Mouse (Mus musculus): Measurements from ENCODE around the gene Cabp4.
A peak's percentile ranks its signal among the peaks of the same experiment; 100 is the strongest.
"Not testable (repeated sequence)": the region's sequence is repeated elsewhere in the genome, so short reads cannot be mapped to it uniquely, and the experiment has no call there.

Gene Cabp4

DNA sequence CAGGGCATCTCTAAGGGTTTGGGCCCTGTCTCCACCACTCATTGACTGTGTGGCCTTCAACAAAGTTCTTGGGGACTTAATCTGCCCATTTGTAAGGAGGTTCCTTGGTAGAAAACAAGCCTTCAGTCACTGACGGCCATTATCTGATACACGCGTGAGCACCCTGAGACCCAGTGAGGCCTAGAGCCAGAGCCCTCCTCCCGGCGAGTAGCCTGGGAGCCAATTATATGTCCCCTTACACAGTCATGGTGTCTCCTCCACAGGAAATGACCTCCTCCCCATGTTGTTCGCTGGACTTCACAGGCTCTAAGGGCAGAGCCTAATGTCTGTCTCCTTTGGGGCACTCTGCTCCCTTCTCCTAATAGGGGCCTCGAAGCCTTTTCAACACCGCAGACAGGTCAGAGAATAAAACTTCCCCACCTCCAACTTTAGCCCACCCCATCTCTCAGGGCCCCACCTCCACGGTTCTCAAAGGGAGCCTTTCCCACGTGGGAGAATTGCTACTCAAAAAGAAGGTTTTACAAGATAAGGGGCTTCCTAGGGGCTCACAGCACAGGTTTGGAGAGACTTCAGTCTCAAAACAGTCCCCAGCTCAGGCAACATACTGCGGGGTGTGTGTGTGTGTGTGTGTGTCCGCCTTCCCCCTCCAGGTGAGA is 2.7 kb upstream of the Cabp4 start:
- DNase-seq, result no peak

DNA sequence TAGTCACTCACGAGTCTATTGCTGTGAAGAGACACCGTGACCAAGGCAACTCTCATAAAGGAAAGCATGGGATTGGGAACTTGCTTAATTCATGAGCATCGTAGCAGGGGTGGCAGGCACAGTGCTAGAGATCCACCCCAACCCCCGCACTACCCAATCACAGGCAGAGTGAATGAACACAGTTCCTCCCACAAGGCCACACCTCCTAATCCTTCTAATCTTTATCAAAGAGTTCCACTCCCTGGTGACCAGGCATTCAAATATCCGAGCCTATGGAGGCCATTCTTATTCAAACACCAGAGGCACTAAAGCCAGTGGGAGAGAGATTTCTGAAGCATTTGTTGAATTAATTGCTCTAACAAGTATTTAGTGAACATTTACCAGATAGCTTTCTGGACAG is 2.1 kb upstream of the Cabp4 start:
- DNase-seq, result no peak

DNA sequence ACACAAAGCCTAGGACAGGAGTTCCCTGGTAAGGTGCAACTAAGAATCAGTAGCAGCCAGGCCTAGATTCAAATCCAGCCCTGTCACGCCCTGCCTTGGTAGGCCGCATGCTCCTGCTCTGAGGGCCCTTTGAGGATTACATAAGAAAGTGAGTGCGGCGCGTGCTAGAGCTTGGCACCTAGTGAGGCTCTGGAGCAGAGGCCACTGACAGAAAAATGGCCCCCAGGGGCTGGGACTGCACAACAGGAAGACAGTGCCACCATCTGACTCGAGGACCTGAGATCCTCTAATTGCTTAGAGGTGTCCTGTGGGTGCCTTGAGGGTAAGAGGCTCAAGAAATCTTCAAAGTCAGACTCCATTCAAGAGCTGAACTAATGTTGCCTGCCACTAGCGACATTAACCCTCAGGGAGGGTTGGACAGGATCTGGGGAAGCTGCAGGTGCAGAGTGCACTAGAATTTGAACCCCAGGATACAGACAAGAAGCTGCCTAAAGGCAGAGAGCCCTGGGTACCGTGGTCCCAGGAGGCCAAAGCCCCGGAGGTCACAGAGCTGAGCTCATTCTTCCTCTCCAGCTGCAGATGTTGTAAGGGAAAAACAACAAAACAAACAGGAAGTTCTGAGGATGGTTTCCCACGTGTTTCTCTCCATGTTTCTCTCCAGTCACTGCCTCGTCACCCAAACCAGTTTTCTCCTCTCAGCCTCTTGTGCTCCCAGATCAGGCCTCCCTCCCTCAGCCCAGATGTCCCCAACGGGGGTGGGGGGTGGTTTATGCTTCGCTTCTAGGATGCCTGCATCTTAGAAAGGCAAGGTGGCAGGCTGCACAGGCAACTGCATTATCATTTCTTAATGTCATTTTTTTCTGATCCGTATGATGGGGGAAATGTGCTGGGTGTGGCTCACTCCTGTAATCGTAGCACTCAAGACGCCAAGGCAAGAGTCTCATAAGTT is 991 bp upstream of the Cabp4 start:
- DNase-seq, result no peak

DNA sequence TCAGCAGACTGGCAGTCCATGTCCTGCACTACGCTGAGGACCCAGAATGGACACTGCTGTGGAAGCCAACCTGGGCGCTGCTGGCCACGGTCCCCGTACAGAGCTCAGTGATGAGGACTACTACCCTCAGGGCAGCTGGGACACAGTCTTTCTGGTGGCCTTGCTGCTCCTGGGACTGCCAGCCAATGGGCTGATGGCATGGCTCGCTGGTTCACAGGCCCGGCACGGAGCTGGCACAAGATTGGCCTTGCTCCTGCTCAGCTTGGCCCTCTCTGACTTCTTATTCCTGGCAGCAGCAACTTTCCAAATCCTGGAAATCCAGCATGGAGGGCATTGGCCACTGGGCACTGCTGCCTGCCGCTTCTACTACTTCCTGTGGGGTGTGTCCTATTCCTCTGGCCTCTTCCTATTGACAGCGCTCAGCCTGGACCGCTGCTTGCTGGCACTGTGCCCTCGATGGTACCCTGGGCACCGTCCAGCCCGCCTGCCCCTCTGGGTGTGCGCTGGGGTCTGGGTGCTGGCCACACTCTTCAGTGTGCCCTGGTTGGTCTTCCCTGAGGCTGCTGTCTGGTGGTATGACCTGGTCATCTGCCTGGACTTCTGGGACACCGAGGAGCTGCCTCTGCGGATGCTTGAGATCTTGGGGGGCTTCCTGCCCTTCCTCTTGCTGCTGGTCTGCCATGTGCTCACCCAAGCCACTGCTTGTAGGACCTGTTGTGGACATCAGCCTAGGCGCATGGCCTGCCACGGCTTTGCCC is 1.2 kb downstream of the Cabp4 start:
- DNase-seq, result no peak

- DNase-seq, result no peak
These were observed 3.7 kb downstream of the Cabp4 start for GRCm38 (mm10) chr19:4140147-4140546.

- DNase-seq, result no peak
These were observed 4.4 kb downstream of the Cabp4 start, which contains the start of gene Gpr152 for GRCm38 (mm10) chr19:4139446-4139845. Gpr152 (plus strand) TSS chr19:4139787.

DNA sequence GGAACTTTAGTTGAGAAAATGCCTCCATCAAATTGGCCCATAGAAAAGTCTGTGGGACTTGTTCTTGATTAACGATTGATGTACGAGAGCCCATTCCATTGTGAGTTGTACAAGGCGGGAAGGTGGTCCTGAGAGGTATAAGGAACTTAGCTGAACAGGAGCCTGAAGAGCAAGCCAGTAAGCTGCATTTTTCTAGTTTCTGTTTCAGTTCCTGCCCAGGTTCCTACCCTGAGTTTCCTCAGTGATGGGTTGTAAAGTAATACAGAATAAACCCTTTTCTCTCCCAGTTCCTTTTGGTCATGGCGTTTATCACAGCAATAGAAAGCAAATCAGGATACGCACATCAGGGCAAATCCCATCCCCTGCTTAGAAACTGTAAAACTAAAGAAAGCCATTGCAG is 5.9 kb downstream of the Cabp4 start:
- no peak for DNase-seq

DNA sequence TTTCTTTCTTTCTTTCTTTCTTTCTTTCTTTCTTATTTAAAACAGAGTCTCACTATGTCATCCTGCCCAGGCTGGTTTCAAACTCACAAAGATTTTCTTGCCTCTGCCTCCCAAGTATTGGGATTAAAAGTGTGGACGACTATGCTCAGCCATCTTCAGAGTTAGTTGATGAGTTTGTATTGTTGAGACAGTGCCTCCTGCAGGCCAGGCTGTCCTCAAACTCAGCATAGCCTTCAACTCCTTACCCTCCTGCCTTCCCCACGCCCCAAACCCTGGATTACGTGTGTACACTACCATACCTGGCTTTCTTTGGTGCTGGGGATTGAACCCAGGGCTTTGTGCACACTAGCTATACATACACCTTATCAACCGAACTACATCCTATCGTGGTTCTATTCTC is 7.4 kb downstream of the Cabp4 start:
- DNase-seq, result no peak

DNA sequence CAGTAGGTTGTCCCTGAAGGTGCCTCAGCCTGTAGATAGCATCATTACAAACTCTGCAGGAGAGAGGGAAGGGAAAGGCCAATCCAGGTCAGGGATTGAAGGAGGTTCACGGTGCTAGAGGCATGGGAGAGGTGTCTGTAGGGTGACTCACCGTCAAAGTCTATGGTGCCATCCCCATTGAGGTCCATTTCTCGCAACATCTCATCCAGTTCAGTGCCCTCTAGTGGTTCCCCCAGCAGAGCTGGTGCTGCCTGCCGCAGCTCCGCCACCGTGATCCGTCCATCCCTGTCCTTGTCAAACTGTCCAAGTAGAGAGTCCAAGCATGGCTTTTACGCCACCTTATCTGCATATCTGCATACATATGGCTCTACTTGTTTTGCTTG is 7.9 kb downstream of the Cabp4 start:
- DNase-seq, result not testable (repeated sequence)

DNA sequence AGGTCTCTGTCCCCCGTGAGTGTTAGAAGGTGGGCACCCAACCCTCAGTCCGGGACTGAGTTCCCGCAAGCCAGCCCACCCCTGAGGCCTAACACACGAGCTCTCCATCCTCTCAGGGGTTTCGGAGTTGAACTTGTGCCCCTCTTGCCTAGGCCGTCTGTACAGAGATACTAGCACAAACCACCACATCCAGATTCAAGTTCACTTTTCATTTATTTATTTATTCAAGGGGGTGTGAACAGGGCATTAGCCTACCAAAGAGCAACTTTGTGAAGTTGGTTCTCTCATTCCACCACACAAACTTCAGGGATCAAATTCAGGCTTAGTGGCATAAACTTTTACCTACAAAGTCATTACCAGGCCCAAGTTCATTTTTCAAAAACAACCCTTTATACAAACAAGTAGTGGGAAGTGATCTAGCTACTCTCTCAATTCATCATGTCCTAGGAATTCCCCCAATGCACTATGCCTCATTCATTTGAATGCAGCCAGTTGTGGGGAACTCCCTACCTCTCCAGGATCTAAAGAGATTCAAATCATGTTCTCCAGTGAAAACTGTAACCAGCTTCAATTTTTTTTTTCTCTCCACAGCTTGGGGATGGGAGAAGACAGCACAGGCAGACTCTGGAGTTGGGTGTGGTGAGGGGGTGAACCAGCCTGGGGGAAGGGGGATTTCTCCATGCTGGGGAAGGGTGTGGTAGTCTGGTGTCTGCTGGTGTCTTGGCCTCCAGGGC is 8.4 kb downstream of the Cabp4 start:
- not testable (repeated sequence) for DNase-seq

DNA sequence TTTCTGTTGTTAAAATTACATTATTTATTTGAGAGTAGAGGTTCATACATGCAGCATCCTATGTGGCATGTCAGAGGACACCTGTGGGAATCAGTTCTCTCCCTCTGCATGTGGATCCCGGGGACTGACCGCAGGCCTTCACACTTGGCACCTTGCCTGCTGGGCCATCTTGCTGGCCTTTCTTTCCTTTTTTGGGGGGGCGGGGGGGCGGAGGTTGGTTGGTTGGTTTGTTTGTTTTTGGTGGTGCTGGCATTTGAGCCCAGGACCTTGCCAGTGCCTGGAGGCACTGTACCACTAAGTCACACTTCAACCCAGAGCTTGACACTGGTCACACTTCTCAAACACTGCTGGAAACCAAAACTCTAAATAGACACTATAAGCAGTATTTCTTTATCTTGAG is 9.5 kb downstream of the Cabp4 start:
- no peak for DNase-seq

DNA sequence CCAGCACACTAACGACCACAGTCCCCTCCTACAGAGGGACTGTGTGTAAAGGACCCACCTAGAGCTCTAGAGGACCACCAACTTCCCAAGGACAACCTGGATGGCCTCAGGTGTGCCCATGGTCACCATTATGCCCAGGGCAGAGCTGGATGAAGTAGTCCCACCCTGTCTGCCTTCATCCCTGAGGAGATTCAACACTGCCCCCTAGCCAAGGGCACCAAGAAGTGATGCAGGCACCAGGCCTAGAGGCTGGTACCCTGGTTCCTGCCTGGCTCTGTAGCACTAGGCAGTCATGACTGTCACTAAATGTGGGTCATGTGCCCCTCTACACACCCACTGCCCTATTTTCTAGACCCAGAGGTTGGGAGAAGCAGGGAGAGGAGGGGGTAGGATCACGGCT is 12.1 kb downstream of the Cabp4 start:
- DNase-seq, result no peak

DNA sequence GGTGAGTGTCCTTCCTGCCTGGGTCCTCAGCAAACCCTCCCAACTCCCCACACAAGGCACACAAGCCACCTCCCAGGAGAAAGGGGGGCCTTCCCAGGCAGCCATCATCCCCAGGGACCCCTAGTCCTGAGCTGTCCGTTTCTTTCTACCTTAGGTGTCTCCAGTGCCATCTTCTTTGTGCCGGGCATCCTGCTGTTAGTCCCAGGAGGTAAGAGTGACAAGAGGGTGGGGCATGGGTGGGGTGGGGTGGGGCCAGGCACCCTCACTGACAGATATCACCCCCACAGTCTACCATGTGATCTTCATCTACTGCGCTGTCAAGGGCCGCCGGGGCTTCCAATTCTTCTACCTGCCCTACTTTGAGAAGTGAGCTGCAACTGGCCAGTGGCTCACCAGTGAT is 12.8 kb downstream of the Cabp4 start:
- no peak for DNase-seq

- DNase-seq, result no peak
These were observed 13.7 kb downstream of the Cabp4 start for GRCm38 (mm10) chr19:4130106-4130505.

GRCm38 (mm10) chr19:4129462-4129861 is 14.4 kb downstream of the Cabp4 start:
- no peak for DNase-seq

DNA sequence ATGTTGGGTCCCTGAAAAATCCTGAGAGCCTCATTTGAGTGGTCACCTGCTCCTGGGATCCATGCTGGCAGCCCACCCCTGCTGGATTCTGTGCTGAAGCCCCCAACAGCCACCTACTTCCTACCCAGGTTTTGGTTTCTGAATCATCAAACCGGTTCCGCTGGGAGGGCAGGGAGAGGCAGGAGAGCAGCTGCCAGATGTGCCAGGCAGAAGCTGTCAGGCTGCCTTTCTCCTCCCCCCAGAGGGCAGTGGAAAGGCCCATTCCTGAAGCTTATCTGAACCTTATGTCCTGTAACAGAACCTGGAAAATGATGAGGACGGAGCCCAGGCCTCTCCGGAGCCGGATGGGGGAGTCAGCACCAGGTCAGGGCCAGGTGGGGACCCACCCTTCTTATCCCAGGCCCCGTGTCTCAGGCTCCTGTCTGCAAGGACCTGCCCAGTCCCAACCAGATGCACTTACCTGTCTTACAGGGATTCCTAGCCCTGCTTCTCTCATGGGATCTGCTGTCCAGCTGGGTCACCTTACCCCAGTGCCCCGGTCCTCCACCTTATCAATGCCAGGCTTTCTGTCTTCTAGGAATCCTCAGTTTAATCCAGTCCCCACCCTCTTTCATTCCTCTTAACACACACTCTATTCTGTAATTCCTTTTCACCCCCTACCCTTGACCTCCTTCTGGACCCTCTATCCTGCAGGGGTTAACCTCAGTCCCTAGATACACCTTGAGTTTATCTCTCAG is 16.9 kb downstream of the Cabp4 start:
- no peak for DNase-seq

DNA sequence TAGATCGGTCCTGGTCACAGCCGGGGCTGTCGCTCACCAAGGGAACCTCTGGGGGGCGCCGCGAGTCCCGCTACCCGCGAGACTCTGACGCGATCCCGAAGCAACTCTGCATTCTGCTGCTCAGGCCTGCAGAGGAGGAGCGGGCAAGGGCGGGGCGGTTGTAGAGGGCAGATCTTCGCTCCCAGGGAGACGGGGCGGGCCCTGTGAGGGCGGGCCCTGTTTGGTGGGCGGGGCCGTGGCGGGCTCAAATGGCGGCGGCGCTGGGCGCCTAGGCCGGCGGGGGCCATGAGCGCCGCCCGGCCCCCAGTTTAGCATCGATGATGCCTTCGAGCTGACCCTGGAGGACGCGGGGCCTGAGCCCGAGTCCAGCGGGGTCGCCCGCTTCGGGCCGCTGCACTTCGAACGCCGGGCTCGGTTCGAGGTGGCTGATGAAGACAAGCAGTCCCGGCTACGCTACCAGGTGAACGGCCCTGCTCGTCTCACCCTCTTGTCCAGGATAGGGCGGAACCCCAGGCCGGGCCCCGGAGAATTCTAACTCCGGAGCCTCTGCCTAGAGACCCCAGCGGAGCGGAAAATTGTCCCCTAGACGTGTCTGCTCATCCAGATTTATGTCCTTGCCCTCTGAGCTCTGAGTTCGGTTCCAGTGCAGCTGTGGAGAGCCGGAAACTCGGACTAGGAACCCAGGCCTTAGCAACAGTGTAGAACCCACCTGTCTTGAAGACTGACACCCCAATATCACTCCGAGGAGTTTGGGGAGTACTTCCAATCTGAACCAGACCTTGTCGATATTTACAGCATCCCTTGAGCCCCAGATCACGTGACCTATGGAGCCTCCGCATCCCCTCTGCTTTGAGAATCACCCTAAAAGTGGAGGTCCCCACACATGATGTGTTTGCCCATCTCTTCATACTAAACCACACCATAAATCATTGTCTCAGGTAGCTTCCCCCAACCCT is 17.8 kb downstream of the Cabp4 start, which contains the start of gene Aip:
Gene Aip, minus strand, starts transcription at position 118 of the 956 bp plus-strand sequence.
- peak; percentile 98 for DNase-seq

DNA sequence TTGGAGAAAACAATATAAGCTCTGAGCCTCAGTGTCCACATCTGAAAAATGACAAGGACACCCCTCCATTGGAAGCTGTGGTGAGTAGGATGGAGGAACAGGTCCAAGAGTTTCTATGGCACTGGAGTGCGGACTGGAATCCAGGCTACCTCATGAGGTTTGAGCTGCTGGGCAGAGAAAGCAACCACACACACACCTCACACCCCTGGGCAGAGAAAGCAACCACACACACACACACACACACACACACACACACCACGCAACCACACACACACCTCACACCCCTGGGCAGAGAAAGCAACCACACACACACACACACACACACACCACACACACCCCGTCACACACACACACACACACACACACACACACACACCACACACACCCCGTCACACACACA is 18.6 kb downstream of the Cabp4 start:
- not testable (repeated sequence) for DNase-seq

DNA sequence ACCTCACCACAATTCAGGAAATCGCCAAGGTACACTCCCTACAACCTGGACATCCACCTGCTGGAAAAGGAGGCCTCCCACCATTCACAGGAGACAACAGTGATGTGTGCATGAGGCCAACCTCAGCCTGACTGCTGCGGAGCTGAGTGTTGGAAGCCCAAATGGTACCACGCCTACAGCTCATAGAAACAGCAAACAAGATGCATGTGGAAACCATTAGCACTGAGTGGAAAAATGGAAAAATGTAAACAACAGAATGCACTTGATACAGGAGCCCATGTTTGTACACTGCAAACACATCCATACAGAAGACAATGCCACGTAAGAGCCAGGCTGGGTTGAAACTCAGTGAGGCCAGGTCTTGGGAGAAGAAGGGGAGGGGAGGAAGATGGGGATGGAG is 19.4 kb downstream of the Cabp4 start:
- no peak for DNase-seq

All from right cerebral cortex, postnatal 14 days (tissue).